Mouse (Mus musculus) adrenal gland, adult 8-10 months (tissue): Measurements from ENCODE around the gene Slc13a5. TPM values are rescaled to one million over a fixed set of nuclear protein-coding genes. Genes with fewer than 3 reads are reported as not detected.
A peak's percentile ranks its signal among the peaks of the same experiment; 100 is the strongest.

Experiments
- DNase-seq: peaks from one replicate; pipeline ENCODE4 v3.0.0; 2022
- total RNA-seq, 4 experiments: library from RNA; stranded (reverse); gene quantifications; 2 replicates each; pipeline ENCODE4 v1.2.4; 2022

The Slc13a5 gene
- under 1 TPM in 3 of 4 experiments, not detected in 1; 0.18 to 0.35 (median 0.35) TPM for total RNA-seq

GRCm38 (mm10) chr11:72266960-72267560 lies at the start of gene Slc13a5:
Slc13a5 (minus strand) TSS chr11:72267222.
- no peak for DNase-seq

GRCm38 (mm10) chr11:72314151-72314895 lies 47.3 kb upstream of the Slc13a5 start, which contains the start of gene Fbxo39:
Fbxo39 (plus strand) TSS chr11:72314444.
- DNase-seq, result no peak

GRCm38 (mm10) chr11:72311355-72312001 lies 44.5 kb upstream of the Slc13a5 start:
- DNase-seq, result no peak

GRCm38 (mm10) chr11:72310491-72310890 lies 43.5 kb upstream of the Slc13a5 start:
- DNase-seq, result no peak

GRCm38 (mm10) chr11:72308982-72309381 lies 42.0 kb upstream of the Slc13a5 start:
- no peak for DNase-seq

GRCm38 (mm10) chr11:72307461-72307860 lies 40.4 kb upstream of the Slc13a5 start:
- no peak for DNase-seq

- peak; percentile 24 for DNase-seq
Observed at GRCm38 (mm10) chr11:72302230-72302629, 35.2 kb upstream of the Slc13a5 start.

GRCm38 (mm10) chr11:72301334-72301733 lies 34.3 kb upstream of the Slc13a5 start, which contains the start of gene Xaf1:
Xaf1 (plus strand) TSS chr11:72301629.
- peak; percentile 71 for DNase-seq

GRCm38 (mm10) chr11:72293116-72293515 lies 26.1 kb upstream of the Slc13a5 start:
- DNase-seq, result no peak

- no peak for DNase-seq
Observed at GRCm38 (mm10) chr11:72287543-72287942, 20.5 kb upstream of the Slc13a5 start.

GRCm38 (mm10) chr11:72287126-72287525 lies 20.1 kb upstream of the Slc13a5 start:
- DNase-seq, result no peak

GRCm38 (mm10) chr11:72286651-72287050 lies 19.6 kb upstream of the Slc13a5 start:
- DNase-seq, result no peak

- DNase-seq, result no peak
Observed at GRCm38 (mm10) chr11:72285971-72286480, 19.0 kb upstream of the Slc13a5 start.

- no peak for DNase-seq
Observed at GRCm38 (mm10) chr11:72284532-72285182, 17.6 kb upstream of the Slc13a5 start.

GRCm38 (mm10) chr11:72283486-72284224 lies 16.6 kb upstream of the Slc13a5 start:
- DNase-seq, result no peak

GRCm38 (mm10) chr11:72281852-72282400 lies 14.9 kb upstream of the Slc13a5 start:
- DNase-seq, result no peak

GRCm38 (mm10) chr11:72281143-72281851 lies 14.3 kb upstream of the Slc13a5 start:
- DNase-seq, result no peak

- no peak for DNase-seq
Observed at GRCm38 (mm10) chr11:72273341-72273740, 6.3 kb upstream of the Slc13a5 start.

GRCm38 (mm10) chr11:72271761-72272160 lies 4.7 kb upstream of the Slc13a5 start:
- no peak for DNase-seq

- peak; percentile 11 for DNase-seq
Observed at GRCm38 (mm10) chr11:72266207-72266959, 639 bp downstream of the Slc13a5 start.
